Mouse (Mus musculus) thymus, adult 2 months (tissue): ENCODE data around the gene Ifna9.

Source experiments
- CTCF ChIP-seq: fragments of 200-500 bp; IDR thresholded peaks from 2 replicates; pipeline ENCODE4 v1.5.1; 2012; ENCODE audit warnings: mild to moderate bottlenecking, control low read depth, low read length, moderate library complexity, borderline replicate concordance; ENCODE audit not compliant: control insufficient read depth, poor library complexity, insufficient read depth; ENCODE audit errors: extremely low read depth
- POLR2A ChIP-seq: fragments of 200-500 bp; IDR thresholded peaks from 2 replicates; pipeline ENCODE4 v1.6.1; 2012; ENCODE audit warnings: mild to moderate bottlenecking, low read length, control low read depth, moderate library complexity; ENCODE audit not compliant: control insufficient read depth, poor library complexity, insufficient read depth; ENCODE audit errors: extremely low read depth

DNA sequence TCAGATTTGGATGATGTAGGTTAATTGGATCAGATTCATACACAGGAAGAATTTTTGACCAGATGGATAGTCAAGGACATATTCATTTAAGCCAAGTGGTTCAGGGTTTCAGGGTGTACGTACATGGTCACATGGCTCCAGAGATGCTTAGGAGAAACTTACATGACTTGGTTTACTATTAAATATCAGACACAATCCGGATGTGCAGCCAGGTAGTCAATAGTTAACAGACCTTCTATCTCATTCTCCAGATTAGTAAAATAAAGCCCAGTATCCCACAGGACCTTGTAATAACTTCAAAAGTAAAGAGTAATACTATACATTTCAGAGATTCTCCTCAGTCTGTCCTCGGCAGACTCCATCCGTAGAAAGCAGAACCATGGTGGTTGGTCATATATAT is 42.1 kb upstream of the Ifna9 start, which contains the start of gene C87499:
- TF ChIP-seq CTCF (no peak), POLR2A (no peak)
